23 mouse cellular contexts compared by ENCODE assay signal in genomic region chr3:84866866-84867265, GRCm38 (mm10). TPM values are rescaled to one million over a fixed set of nuclear protein-coding genes. Genes with fewer than 3 reads are reported as not detected.
DNase-seq lines count a peak whose midpoint lies in the region; ATAC-seq and TF ChIP-seq lines count a peak whose summit lies in the region.
"Had no signal": no experiment of that assay in that cellular context is flagged by ENCODE, and none has a peak within 500 bp of the region (broad histone marks: within the 10 kb centered on the region; RNA-seq: fewer than 3 reads in every experiment).

No protein-coding gene starts in this region.

- 0 out of 2 replicates have a peak overlapping the region, but pooled peaks have one; percentile 24 for H3K27ac ChIP-seq in gastrocnemius, adult 2 months
- no peak overlapping the region for H3K27ac ChIP-seq in intestine, embryonic 16.5 days (ENCODE audit: low read length)
- H3K27ac ChIP-seq in liver, embryonic 15.5 days (replicated peaks): no peak overlapping the region
- H3K27ac ChIP-seq in stomach, postnatal 0 days (replicated peaks): 0 out of 2 replicates have a peak overlapping the region, but pooled peaks have one; percentile 18
- H3K27ac ChIP-seq: embryonic facial prominence, embryonic 15.5 days; forebrain, embryonic 10.5 days; heart, embryonic 10.5 days had no signal

- H3K4me3 ChIP-seq in gastrocnemius, adult 2 months: no peak overlapping the region
- no peak overlapping the region for H3K4me3 ChIP-seq in intestine, embryonic 16.5 days (ENCODE audit: low read length)
- no peak overlapping the region for H3K4me3 ChIP-seq in liver, embryonic 15.5 days (replicated peaks)
- no peak overlapping the region for H3K4me3 ChIP-seq in stomach, postnatal 0 days (ENCODE audit: low read depth, low read length)
- H3K4me3 ChIP-seq: embryonic facial prominence, embryonic 15.5 days; erythroblast, embryonic 14.5 days; forebrain, embryonic 10.5 days; heart, embryonic 10.5 days had no signal

- peak; percentile 42; the same call in 1 of the 2 replicates for ATAC-seq in intestine, embryonic 16.5 days
- ATAC-seq in liver, embryonic 15.5 days (ENCODE audit: insufficient read depth): peak; percentile 28; the same call in 1 of the 2 replicates
- peak; percentile 51; the same call in 1 of the 2 replicates for ATAC-seq in stomach, postnatal 0 days (ENCODE audit: low FRiP score, low TSS enrichment)
- no peak; the same call in 1 of the 2 replicates for ATAC-seq in megakaryocyte-erythroid progenitor cell, adult 5-6 weeks (replicated peaks; ENCODE audit: low FRiP score, low TSS enrichment, poor library complexity, severe bottlenecking)
- ATAC-seq: CD4-positive, CD25-positive, alpha-beta regulatory T cell, adult 4 months; forebrain, embryonic 14.5 days had no signal

- H3K4me2 ChIP-seq in intestine, embryonic 16.5 days (ENCODE audit: low read depth, low read length): no peak overlapping the region
- no peak overlapping the region for H3K4me2 ChIP-seq in liver, embryonic 15.5 days
- H3K4me2 ChIP-seq in stomach, postnatal 0 days (replicated peaks; ENCODE audit: low read depth): no peak overlapping the region
- H3K4me2 ChIP-seq: embryonic facial prominence, embryonic 15.5 days had no signal

- H3K4me1 ChIP-seq in intestine, embryonic 16.5 days (ENCODE audit: control insufficient read depth, insufficient read depth, low read length): peaks cover 12% of the 10 kb centered on the region
- peaks cover 13% of the 10 kb centered on the region for H3K4me1 ChIP-seq in liver, embryonic 15.5 days (replicated peaks)
- peaks cover 8% of the 10 kb centered on the region; the same call in 1 of the 2 replicates for H3K4me1 ChIP-seq in stomach, postnatal 0 days (replicated peaks; ENCODE audit: control insufficient read depth, insufficient read depth)
- H3K4me1 ChIP-seq: embryonic facial prominence, embryonic 15.5 days had no signal

- TF ChIP-seq EP300 in stomach, postnatal 0 days (optimal IDR thresholded peaks at IDR 0.05): no peak

- WGBS in intestine, embryonic 16.5 days: 52% methylated on average over 4 of the region's 4 CpGs
- 66% methylated on average over 4 of the region's 4 CpGs for WGBS in liver, embryonic 15.5 days (ENCODE audit: insufficient replicate concordance)
- WGBS in stomach, postnatal 0 days: 24% methylated on average over 4 of the region's 4 CpGs

- H3K9ac ChIP-seq in intestine, embryonic 16.5 days (ENCODE audit: low read depth, low read length): no peak overlapping the region
- H3K9ac ChIP-seq in liver, embryonic 15.5 days: no peak overlapping the region
- no peak overlapping the region for H3K9ac ChIP-seq in stomach, postnatal 0 days (ENCODE audit: low read length)
- H3K9ac ChIP-seq: embryonic facial prominence, embryonic 15.5 days had no signal

- DNase-seq in gastrocnemius, adult 2 months: no peak
- no peak for DNase-seq in gastrocnemius, postnatal 4 days (ENCODE audit: low spot score in 2 of 2)
- peak; percentile 35 for DNase-seq in stomach, postnatal 0 days (ENCODE audit: low spot score)
- no peak for DNase-seq in thymus, postnatal 14 days
- DNase-seq: adrenal gland, postnatal 10 days; B cell, adult 2 months; cerebellum, adult 11 months; cerebellum, adult 8-10 months; embryo, embryonic 11 days; gastrocnemius, postnatal 36 days; heart, adult 18-20 months; heart, postnatal 10 days; heart, postnatal 4 days had no signal

- no peaks in the 10 kb centered on the region for H3K36me3 ChIP-seq in intestine, embryonic 16.5 days (ENCODE audit: control insufficient read depth, insufficient read depth, low read length)
- 0 out of 2 replicates have a peak, but pooled peaks cover 7% of the 10 kb centered on the region for H3K36me3 ChIP-seq in liver, embryonic 15.5 days (replicated peaks)
- H3K36me3 ChIP-seq in stomach, postnatal 0 days (ENCODE audit: control insufficient read depth, insufficient read depth, low read length): no peaks in the 10 kb centered on the region
- H3K36me3 ChIP-seq: embryonic facial prominence, embryonic 15.5 days had no signal

- TF ChIP-seq CTCF in gastrocnemius, adult 2 months (IDR thresholded peaks at IDR 0.05): no peak
- TF ChIP-seq CTCF in stomach, postnatal 0 days (IDR thresholded peaks at IDR 0.05; ENCODE audit: low read depth): no peak

- intact Hi-C loops in gastrocnemius, adult 2 months (cut with DNase I): no loop called here

- H3K27me3 ChIP-seq in intestine, embryonic 16.5 days (replicated peaks; ENCODE audit: control insufficient read depth, insufficient read depth, low read length): no peaks in the 10 kb centered on the region
- no peaks in the 10 kb centered on the region for H3K27me3 ChIP-seq in liver, embryonic 15.5 days
- no peaks in the 10 kb centered on the region for H3K27me3 ChIP-seq in stomach, postnatal 0 days (ENCODE audit: control insufficient read depth, insufficient read depth, low read length)
- H3K27me3 ChIP-seq: embryonic facial prominence, embryonic 15.5 days had no signal

- no peaks in the 10 kb centered on the region for H3K9me3 ChIP-seq in intestine, embryonic 16.5 days (ENCODE audit: control insufficient read depth, low read length)
- H3K9me3 ChIP-seq in liver, embryonic 15.5 days (replicated peaks): no peaks in the 10 kb centered on the region
- H3K9me3 ChIP-seq in stomach, postnatal 0 days (ENCODE audit: control insufficient read depth, low read length): no peaks in the 10 kb centered on the region
- H3K9me3 ChIP-seq: embryonic facial prominence, embryonic 15.5 days; forebrain, embryonic 10.5 days; G1E; heart, embryonic 10.5 days had no signal

RNA-seq across cellular contexts. Expression of gene Fbxw7, which starts 51.8 kb away (rescaled TPM):
- 10 to 100 TPM; 12.1 to 27.7 TPM for total RNA-seq in gastrocnemius, adult 2 months (2021)
- 10 to 100 TPM; 41.8 to 49.6 TPM for total RNA-seq in gastrocnemius, postnatal 4 days (2021)
- polyA plus RNA-seq in intestine, embryonic 16.5 days (2015; fragmentation: Nextera tagmentation; extraction: Ambion mirVana): 7.0 and 7.8 TPM in 2 replicates
- polyA plus RNA-seq in liver, embryonic 15.5 days (2015; fragmentation: Nextera tagmentation; extraction: Ambion mirVana): 2.5 and 3.0 TPM in 2 replicates
- polyA plus RNA-seq in stomach, postnatal 0 days (2015; fragmentation: Nextera tagmentation; extraction: Ambion mirVana): 6.7 and 7.4 TPM in 2 replicates
- 10.6 and 16.4 TPM in 2 replicates for total RNA-seq in megakaryocyte-erythroid progenitor cell, adult 5-6 weeks (2014; fragmentation: Nextera tagmentation)
- 18.9 and 19.7 TPM in 2 replicates for total RNA-seq in megakaryocyte-erythroid progenitor cell, adult 5-6 weeks (2017)

Comparison
In these comparisons a context has a peak if more than half of its experiments do, and no peak if none do; other contexts are left out.
1. H3K27ac ChIP-seq: peak in gastrocnemius, adult 2 months (single experiment) and stomach, postnatal 0 days (single experiment); none in intestine, embryonic 16.5 days (single experiment) and liver, embryonic 15.5 days (single experiment).